19 mouse cellular contexts compared by ENCODE assay signal in the genomic region with DNA sequence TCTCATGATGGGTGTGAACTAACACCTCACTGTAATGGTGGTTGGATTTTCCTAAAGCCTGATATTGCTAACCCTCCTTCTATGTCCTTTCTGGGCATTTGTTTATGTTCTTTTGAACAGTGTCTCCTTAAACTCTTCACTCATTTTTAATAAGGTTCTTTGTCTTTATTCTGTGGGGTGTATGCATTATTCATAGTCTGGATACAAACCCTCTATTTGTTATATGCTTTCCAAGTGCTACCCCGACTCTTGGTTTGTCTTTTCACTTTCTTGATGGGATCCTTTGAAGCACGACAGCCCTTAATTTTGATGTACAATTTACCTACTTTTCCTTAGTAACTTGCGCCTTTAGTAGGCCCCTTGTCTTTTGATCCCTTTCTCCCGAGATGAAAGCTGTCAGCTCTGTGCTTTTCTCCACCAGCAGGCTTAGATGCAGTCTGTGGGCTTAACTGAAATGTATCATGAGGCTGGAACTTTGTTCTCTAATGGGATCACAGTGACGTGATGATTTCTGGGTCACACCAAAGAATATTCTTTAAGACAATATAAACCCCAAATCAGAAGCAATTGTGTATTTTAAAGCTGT.
"Had no signal": no experiment of that assay in that cellular context is flagged by ENCODE, and none has a peak within 500 bp of the region (broad histone marks: within the 10 kb centered on the region; RNA-seq: fewer than 3 reads in every experiment).

No protein-coding gene starts in this region.

- DNase-seq: kidney, adult 8-10 months; kidney, postnatal 10 days; kidney, postnatal 36 days; layer of hippocampus, postnatal 36 days; liver, embryonic 13.5 days; lung, adult 2 months; lung, postnatal 14 days; lung, postnatal 4 days; right cerebral cortex, adult 18-20 months; right cerebral cortex, postnatal 14 days; right cerebral cortex, postnatal 4 days; thymus, adult 2 months; thymus, postnatal 14 days; thymus, postnatal 4 days had no signal

- H3K9me3 ChIP-seq: kidney, embryonic 15.5 days; liver, embryonic 13.5 days; neural tube, embryonic 12.5 days; neural tube, embryonic 15.5 days had no signal

- H3K4me1 ChIP-seq: kidney, embryonic 15.5 days; liver, embryonic 13.5 days; neural tube, embryonic 12.5 days; neural tube, embryonic 15.5 days had no signal

- H3K27ac ChIP-seq: kidney, embryonic 15.5 days; left cerebral cortex, adult 2 months; liver, embryonic 13.5 days; neural tube, embryonic 12.5 days; neural tube, embryonic 15.5 days; stomach, postnatal 0 days had no signal

- H3K4me3 ChIP-seq: kidney, embryonic 15.5 days; left cerebral cortex, adult 2 months; liver, embryonic 13.5 days; neural tube, embryonic 12.5 days; neural tube, embryonic 15.5 days had no signal

- H3K9ac ChIP-seq: kidney, embryonic 15.5 days; liver, embryonic 13.5 days; neural tube, embryonic 12.5 days; neural tube, embryonic 15.5 days had no signal

- H3K36me3 ChIP-seq: kidney, embryonic 15.5 days; liver, embryonic 13.5 days; neural tube, embryonic 12.5 days; neural tube, embryonic 15.5 days had no signal

- H3K4me2 ChIP-seq: kidney, embryonic 15.5 days; liver, embryonic 13.5 days; neural tube, embryonic 12.5 days; neural tube, embryonic 15.5 days had no signal

- H3K27me3 ChIP-seq: kidney, embryonic 15.5 days; liver, embryonic 13.5 days; neural tube, embryonic 12.5 days; neural tube, embryonic 15.5 days had no signal
